Mouse (Mus musculus): ENCODE data around the gene Aspdh.

DNA sequence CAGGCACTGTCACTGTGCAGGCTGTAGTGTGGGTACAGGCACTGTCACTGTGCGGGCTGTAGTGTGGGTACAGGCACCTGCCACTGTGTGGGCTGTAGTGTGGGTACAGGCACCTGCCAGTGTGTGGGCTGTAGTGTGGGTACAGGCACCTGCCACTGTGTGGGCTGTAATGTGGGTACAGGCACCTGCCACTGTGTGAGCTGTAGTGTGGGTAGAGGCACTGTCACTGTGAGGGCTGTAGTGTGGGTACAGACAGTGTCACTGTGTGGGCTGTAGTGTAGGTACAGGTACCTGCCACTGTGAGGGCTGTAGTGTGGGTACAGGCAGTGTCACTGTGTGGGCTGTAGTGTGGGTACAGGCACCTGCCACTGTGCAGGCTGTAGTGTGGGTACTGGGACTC lies 18.9 kb downstream of the Aspdh start:
- TF ChIP-seq CTCF (IDR thresholded peaks at IDR 0.05; ENCODE audit: borderline replicate concordance, extremely low read depth, insufficient read depth, insufficient read length) (no peak), POLR2A (IDR thresholded peaks at IDR 0.05; ENCODE audit: borderline replicate concordance, extremely low read depth, insufficient read depth, insufficient read length, poor library complexity, severe bottlenecking) (no peak)

Measured in brain, embryonic 14.5 days (tissue).